Mouse (Mus musculus) forebrain, embryonic 14.5 days (tissue): ENCODE measurements around the gene Carnmt1. TPM values are rescaled to one million over a fixed set of nuclear protein-coding genes. Genes with fewer than 3 reads are reported as not detected.

Source experiments
- ATAC-seq: fragments of 200-750 bp; cut with Nextera tagmentation; 2 replicates; pipeline ENCODE4 v1.8.0; 2017; ENCODE audit warnings: mild to moderate bottlenecking, moderate library complexity
- DNase-seq: peaks from one replicate; pipeline ENCODE4 v3.0.0-alpha.2; 2015; ENCODE audit warnings: low spot score
- H3K27ac ChIP-seq: fragments of 300-500 bp; sonication (generic); 2 replicates; pipeline ENCODE4 v1.5.1; 2014; ENCODE audit warnings: low read depth, mild to moderate bottlenecking, control low read depth, low read length, moderate library complexity
- H3K27me3 ChIP-seq: fragments of 300-500 bp; sonication (generic); replicated peaks from 2 replicates; pipeline ENCODE4 v1.6.1; 2014; ENCODE audit warnings: low read length, control low read depth, mixed read lengths; ENCODE audit not compliant: control insufficient read depth, insufficient read depth
- H3K36me3 ChIP-seq: fragments of 300-500 bp; sonication (generic); 2 replicates; pipeline ENCODE4 v1.6.1; 2014; ENCODE audit warnings: low read length, control low read depth; ENCODE audit not compliant: control insufficient read depth, insufficient read depth
- H3K4me1 ChIP-seq: fragments of 300-500 bp; sonication (generic); 2 replicates; pipeline ENCODE4 v1.6.1; 2014; ENCODE audit warnings: antibody characterized with exemption, low read length, control low read depth; ENCODE audit not compliant: control insufficient read depth, insufficient read depth
- H3K4me2 ChIP-seq: fragments of 300-500 bp; sonication (generic); 2 replicates; pipeline ENCODE4 v1.6.1; 2014; ENCODE audit warnings: mild to moderate bottlenecking, control low read depth, low read length
- H3K4me3 ChIP-seq: fragments of 300-500 bp; sonication (generic); 2 replicates; pipeline ENCODE4 v1.5.1; 2014; ENCODE audit warnings: low read depth, low read length, control low read depth
- H3K9ac ChIP-seq: fragments of 300-500 bp; sonication (generic); 2 replicates; pipeline ENCODE4 v1.6.1; 2014; ENCODE audit warnings: mild to moderate bottlenecking, low read length, control low read depth, moderate library complexity
- H3K9me3 ChIP-seq: fragments of 300-500 bp; sonication (generic); replicated peaks from 2 replicates; pipeline ENCODE4 v1.6.1; 2016; ENCODE audit warnings: low read length, control low read depth, mixed read lengths; ENCODE audit not compliant: control insufficient read depth
- WGBS: fragments of 180-500 bp; shearing (Covaris S2); extraction: QIAGEN DNeasy Blood & Tissue Kit; methylation state at CpG from one replicate; pipeline ENCODE4 v1.1.7; 2014; 5-methylcytosine and 5-hydroxymethylcytosine counted together
- polyA plus RNA-seq: library from polyadenylated mRNA; unstranded; fragments of >200 nt; fragmentation: Nextera tagmentation; extraction: Ambion mirVana; gene quantifications from 2 replicates; pipeline ENCODE4 v1.2.1, GENCODE M21; 2014

Gene Carnmt1
- polyA plus RNA-seq, 1 experiment from 2014 or later = 13.8 TPM

- WGBS = 75% methylated on average over 5 of the region's 5 CpGs
- no peaks in the 10 kb centered on the region for H3K27me3 ChIP-seq
- H3K4me3 ChIP-seq = no peak overlapping the region
- H3K4me2 ChIP-seq = no peak overlapping the region
- H3K36me3 ChIP-seq = no peaks in the 10 kb centered on the region
- ATAC-seq = no peak
- no peaks in the 10 kb centered on the region for H3K9me3 ChIP-seq
- DNase-seq = no peak
- H3K4me1 ChIP-seq = no peaks in the 10 kb centered on the region
- H3K9ac ChIP-seq = no peak overlapping the region
- no peak overlapping the region for H3K27ac ChIP-seq
Observed at GRCm38 (mm10) chr19:18638949-18639348, 31.6 kb upstream of the Carnmt1 start.

DNA sequence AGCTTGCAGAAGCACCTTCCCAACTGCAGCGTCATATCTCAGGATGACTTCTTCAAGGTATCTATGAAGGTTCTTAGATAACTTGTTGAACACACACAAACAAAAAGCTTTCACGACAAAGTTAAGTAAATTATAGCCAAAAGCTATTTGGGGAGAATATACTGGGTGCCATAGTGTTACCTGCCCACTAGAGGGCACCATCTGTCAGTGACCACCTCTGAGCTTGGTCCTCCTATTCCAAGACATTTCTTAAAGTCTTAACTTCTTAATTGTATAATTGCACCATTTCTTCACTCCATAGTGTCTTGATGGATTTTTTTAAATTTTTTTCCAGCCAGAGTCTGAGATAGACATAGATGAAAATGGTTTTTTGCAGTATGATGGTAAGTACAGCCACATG lies 31.0 kb upstream of the Carnmt1 start:
- no peaks in the 10 kb centered on the region for H3K27me3 ChIP-seq
- H3K4me2 ChIP-seq = no peak overlapping the region
- H3K27ac ChIP-seq = no peak overlapping the region
- 22% methylated on average over 2 of the region's 2 CpGs for WGBS
- no peaks in the 10 kb centered on the region for H3K36me3 ChIP-seq
- no peaks in the 10 kb centered on the region for H3K9me3 ChIP-seq
- DNase-seq (no peak), ATAC-seq (no peak)
- no peaks in the 10 kb centered on the region for H3K4me1 ChIP-seq
- H3K4me3 ChIP-seq = no peak overlapping the region
- H3K9ac ChIP-seq = no peak overlapping the region

DNA sequence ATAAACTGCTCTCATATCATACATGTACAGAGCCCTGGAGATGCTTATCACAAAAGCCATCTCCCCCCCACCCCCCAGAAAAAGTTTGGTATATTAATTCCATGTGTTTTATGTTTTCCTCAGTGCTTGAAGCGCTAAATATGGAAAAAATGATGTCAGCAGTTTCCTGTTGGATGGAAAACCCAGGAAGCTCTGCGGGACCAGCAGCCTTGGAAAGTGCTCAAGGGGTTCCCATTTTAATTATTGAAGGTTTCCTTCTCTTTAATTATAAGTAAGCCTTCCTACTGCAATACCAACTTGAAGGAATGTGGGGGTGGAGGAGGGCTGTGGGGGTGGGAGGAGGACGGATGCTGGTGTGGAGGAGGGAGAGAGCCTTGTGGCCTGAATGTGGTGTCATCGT lies 29.6 kb upstream of the Carnmt1 start:
- Histone ChIP-seq H3K9ac (no peak overlapping the region), H3K27me3 (no peaks in the 10 kb centered on the region), H3K36me3 (no peaks in the 10 kb centered on the region), H3K4me2 (no peak overlapping the region), H3K9me3 (no peaks in the 10 kb centered on the region), H3K4me3 (no peak overlapping the region), H3K4me1 (no peaks in the 10 kb centered on the region), H3K27ac (no peak overlapping the region)
- DNase-seq = no peak
- WGBS = 79% methylated on average over 4 of the region's 4 CpGs
- no peak for ATAC-seq

GRCm38 (mm10) chr19:18643411-18643810 lies 27.2 kb upstream of the Carnmt1 start:
- Histone ChIP-seq H3K9ac (no peak overlapping the region), H3K36me3 (no peaks in the 10 kb centered on the region), H3K4me2 (no peak overlapping the region), H3K27ac (no peak overlapping the region), H3K4me3 (no peak overlapping the region), H3K9me3 (no peaks in the 10 kb centered on the region), H3K27me3 (no peaks in the 10 kb centered on the region), H3K4me1 (no peaks in the 10 kb centered on the region)
- 42% methylated on average over 4 of the region's 4 CpGs for WGBS
- no peak for DNase-seq
- ATAC-seq = no peak

GRCm38 (mm10) chr19:18644084-18644483 lies 26.5 kb upstream of the Carnmt1 start:
- no peak for ATAC-seq

GRCm38 (mm10) chr19:18646397-18646796 lies 24.2 kb upstream of the Carnmt1 start:
- no peaks in the 10 kb centered on the region for H3K4me1 ChIP-seq
- H3K4me2 ChIP-seq = no peak overlapping the region
- H3K36me3 ChIP-seq = no peaks in the 10 kb centered on the region
- no peaks in the 10 kb centered on the region for H3K9me3 ChIP-seq
- WGBS = 80% methylated on average over 3 of the region's 3 CpGs
- DNase-seq = no peak
- H3K4me3 ChIP-seq = no peak overlapping the region
- no peak overlapping the region for H3K27ac ChIP-seq
- H3K9ac ChIP-seq = no peak overlapping the region
- H3K27me3 ChIP-seq = no peaks in the 10 kb centered on the region
- no peak for ATAC-seq

More at GRCm38 (mm10) chr19:18644084-18644483, 26.5 kb upstream of the Carnmt1 start:
- no peaks in the 10 kb centered on the region for H3K4me1 ChIP-seq
- no peak overlapping the region for H3K27ac ChIP-seq
- H3K36me3 ChIP-seq = no peaks in the 10 kb centered on the region
- DNase-seq = no peak
- no peaks in the 10 kb centered on the region for H3K9me3 ChIP-seq
- no peaks in the 10 kb centered on the region for H3K27me3 ChIP-seq
- WGBS = 86% methylated on average over 6 of the region's 6 CpGs
- H3K4me3 ChIP-seq = no peak overlapping the region
- H3K9ac ChIP-seq = no peak overlapping the region
- no peak overlapping the region for H3K4me2 ChIP-seq

DNA sequence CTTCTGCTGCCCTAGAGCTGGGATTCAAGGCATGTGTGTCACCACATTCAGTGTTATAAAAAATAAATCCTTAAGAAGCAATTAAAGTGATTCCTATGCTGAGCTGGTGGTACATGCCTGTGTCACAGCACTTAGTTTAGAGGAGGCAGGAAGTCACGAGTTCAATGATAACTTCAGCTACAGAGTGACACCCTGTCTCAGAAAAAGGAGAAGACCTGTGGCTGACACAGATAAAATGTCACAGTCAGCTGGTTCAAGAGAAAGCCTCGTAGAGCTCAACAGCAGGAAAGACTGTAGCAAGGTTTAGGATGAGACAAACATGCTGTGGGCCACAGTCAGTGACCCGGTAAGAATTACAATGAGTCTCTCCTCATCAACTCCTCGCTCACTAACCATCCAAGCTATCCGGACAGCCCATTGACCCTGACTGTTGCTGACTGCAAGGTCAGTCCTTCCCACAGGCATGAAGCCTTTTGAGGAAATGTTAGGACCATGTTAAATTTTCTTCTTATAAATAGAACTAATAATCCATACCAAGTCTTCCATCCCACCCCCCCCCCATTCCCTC lies 23.6 kb upstream of the Carnmt1 start:
- Histone ChIP-seq H3K4me3 (no peak overlapping the region), H3K27ac (no peak overlapping the region), H3K9ac (no peak overlapping the region), H3K27me3 (no peaks in the 10 kb centered on the region), H3K9me3 (no peaks in the 10 kb centered on the region), H3K4me1 (no peaks in the 10 kb centered on the region), H3K36me3 (no peaks in the 10 kb centered on the region), H3K4me2 (no peak overlapping the region)
- ATAC-seq (no peak), DNase-seq (no peak)
- 77% methylated on average over 5 of the region's 5 CpGs for WGBS

GRCm38 (mm10) chr19:18647775-18648557 lies 22.6 kb upstream of the Carnmt1 start:
- ATAC-seq (no peak), DNase-seq (no peak)
- no peak overlapping the region for H3K4me3 ChIP-seq
- H3K9ac ChIP-seq = no peak overlapping the region
- WGBS = 89% methylated on average over 9 of the region's 9 CpGs
- no peak overlapping the region for H3K27ac ChIP-seq
- H3K27me3 ChIP-seq = no peaks in the 10 kb centered on the region
- H3K4me1 ChIP-seq = no peaks in the 10 kb centered on the region
- no peak overlapping the region for H3K4me2 ChIP-seq
- no peaks in the 10 kb centered on the region for H3K9me3 ChIP-seq
- H3K36me3 ChIP-seq = no peaks in the 10 kb centered on the region

- Histone ChIP-seq H3K9ac (no peak overlapping the region), H3K27me3 (no peaks in the 10 kb centered on the region), H3K4me3 (no peak overlapping the region), H3K27ac (no peak overlapping the region), H3K4me1 (no peaks in the 10 kb centered on the region), H3K9me3 (no peaks in the 10 kb centered on the region), H3K4me2 (no peak overlapping the region), H3K36me3 (no peaks in the 10 kb centered on the region)
- no peak for DNase-seq
- 86% methylated on average over 6 of the region's 6 CpGs for WGBS
- no peak for ATAC-seq
Observed at GRCm38 (mm10) chr19:18648558-18648945, 22.0 kb upstream of the Carnmt1 start.
